Mouse (Mus musculus) T-helper 1 cell (primary cell): ENCODE measurements at regions not wholly inside any gene's neighbourhood (a gene's known extent, or its start where the extent isn't known, plus 50 kb on each side); places are given as distances from the start of the nearest gene placed in this dataset.
"Not testable (repeated sequence)": the region's sequence is repeated elsewhere in the genome, so short reads cannot be mapped to it uniquely, and the experiment has no call there.

Source experiments
- in situ Hi-C: fragments of 300-600 bp; cut with MboI, MseI; formaldehyde crosslinking; loops from one replicate; pipeline ENCODE4 v1.15.1; 2025; ENCODE audit warnings: high pct_unique_total_duplicates

DNA sequence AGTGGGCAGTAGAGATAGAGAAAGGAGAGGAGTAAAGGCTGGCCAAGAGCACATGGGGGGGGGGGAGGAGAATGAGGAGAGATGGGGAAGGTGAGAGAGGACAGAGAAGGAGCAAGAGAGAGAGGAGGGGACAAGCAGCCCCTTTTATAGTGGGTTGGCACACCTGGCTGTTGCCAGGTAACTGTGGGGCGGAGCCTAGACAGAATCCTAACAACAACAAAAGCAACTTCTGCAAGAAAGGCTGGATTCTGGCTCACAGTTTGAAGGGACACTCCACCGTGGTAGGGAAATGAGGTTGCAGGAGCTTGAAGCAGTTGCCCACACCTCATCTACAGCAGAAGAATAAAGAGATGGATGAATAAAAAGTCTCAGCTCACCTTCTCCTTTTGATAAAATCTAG is 115.1 kb upstream of the Rhobtb1 start:
- in situ Hi-C loops = no loop called here

DNA sequence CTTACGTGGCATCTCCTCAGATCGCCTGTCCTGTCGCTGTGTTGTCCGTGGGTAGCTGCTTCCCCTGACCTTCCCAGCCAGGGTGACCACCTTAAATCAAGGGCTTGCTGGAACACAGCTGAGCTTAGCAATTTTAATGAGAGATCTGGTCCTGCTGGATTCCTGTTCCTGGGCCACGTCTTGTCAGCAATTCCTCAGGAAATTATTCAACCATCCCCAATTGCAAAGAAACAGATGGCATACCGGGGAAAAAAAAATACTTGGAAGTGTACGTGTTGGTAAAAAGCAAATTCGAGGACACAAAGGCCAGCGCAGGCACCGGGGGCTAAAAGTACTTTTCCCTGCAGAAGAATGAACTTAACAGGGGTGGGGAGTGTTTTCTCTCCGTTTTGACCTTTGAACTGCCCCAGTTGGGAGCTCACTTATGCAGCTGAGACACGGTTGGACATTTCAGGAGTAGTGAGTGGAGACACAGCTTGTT is 107.0 kb upstream of the Rhobtb1 start:
- in situ Hi-C loops = no loop called here

DNA sequence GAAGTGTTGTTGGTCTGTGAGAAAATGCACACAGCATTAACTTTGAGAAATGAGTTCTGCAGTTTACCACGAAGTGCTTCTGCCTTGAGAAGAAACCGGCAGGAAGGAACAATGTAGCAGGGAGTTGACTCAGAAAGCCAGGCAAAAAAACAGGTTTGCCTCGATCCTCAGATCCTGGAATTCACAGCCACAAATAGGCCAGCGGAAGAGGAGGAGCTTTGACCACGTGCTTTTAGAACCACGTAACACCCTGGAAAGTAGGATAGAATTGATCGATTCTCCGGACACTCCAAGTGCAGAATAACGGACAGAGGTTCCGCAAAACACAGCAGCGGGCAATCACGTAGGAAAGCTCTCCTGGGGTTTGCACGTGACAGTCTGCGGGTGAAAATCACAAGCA is 106.0 kb upstream of the Rhobtb1 start:
- in situ Hi-C loops = no loop called here

DNA sequence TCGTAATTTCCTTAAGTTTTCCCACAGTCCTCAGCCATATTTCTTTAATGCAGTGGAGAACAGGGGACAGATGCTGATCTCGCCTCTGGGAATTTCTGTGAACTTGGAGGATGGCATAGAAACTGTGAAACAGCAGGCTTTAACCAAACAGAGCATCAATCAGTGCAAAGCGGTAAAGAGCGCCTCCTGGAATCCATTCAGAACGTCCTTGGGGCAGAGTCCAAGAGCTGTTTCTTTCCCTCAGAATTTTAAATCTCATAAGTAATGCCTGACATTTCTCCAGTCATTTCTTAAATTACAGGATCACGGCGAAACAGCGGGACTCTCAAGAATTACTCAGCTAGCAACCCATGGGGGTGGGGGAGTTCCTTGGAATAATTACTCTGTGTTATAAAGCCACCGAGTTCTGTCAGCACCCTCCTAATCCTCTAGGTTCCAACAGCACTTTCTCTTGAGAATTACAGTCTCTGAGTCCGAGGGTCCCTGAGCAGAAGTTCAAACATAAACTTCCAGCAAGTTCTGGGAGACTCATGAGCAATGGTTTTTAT is 105.2 kb upstream of the Rhobtb1 start:
- in situ Hi-C loops = no loop called here

DNA sequence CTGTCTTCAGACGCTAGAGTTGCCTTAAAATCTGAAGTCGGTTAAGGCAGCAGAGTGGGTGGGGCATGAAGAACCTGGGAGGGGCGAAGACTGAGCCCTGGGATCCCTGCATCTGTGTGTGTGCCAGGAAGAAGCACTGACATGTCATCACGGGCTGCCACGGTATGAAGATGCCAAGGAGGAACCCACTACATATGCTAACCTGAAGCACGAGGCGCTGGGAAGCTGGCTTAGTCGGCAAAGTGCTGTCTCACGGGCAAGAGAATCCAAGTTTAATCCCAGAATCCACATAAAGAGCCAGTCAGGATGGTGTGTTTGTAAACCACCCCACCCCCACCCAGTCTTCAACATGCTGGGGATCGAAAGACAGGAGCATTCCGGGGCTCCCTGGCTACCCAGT is 73.2 kb upstream of the Rhobtb1 start:
- in situ Hi-C loops = no loop called here

DNA sequence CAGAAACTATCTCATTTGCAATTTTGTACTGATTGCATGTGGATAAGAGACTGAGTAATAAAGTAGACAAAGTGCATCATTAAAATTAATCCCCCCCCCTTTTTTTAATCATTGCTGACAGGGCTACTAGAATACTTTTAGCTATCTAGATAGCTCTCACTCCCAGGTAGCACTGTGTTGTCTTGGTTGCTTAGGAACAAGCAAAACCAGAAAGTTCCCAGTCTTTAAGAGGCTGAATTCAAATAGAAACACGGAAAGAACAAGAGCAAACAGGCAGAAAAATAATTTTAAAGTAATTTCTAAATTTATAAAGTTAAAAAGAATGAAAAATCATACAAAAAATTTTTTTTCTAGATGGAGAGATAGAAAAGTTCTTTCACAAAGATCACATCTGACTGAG is 65.0 kb upstream of the Rhobtb1 start:
- in situ Hi-C loops = no loop called here

DNA sequence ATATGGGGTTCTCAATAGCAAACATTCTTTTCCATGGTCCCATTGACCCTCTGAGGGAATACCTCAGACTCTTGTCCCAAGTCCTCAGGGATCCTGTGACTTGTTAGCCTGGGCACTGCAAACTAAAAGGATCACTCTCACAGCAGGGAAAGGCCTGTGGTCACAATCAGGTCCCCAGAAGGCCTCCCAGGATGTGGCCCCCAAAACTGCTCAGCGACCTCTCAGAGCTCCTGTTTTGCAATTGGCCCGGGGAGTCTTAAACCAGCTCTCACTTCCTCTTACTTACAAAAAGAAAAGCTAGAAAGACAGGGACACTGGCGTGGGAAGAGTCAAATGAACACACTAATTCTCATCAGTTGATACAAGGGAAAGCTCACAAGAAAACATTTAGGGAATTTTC is 59.4 kb upstream of the Rhobtb1 start:
- in situ Hi-C loops = no loop called here

DNA sequence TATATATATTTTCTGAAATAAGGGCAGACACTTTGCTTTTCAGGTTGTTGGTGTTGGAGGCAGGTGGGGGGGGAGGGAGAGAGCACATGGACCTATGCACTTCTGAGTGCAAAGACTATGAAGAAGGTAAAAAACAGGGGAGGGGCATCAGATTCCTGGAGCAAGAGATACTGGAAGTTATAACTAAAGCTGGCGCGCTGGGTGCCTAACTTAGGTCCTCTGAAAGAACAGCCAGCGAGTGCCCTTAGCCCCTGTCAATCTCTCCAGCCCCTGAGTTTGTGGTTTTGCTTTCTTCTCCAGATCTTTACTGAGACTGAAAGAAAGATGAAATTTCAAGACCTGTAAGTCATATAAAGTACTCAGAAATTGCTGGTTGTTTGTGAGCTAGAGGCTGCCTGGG is 51.2 kb upstream of the Rhobtb1 start:
- in situ Hi-C loops = no loop called here

DNA sequence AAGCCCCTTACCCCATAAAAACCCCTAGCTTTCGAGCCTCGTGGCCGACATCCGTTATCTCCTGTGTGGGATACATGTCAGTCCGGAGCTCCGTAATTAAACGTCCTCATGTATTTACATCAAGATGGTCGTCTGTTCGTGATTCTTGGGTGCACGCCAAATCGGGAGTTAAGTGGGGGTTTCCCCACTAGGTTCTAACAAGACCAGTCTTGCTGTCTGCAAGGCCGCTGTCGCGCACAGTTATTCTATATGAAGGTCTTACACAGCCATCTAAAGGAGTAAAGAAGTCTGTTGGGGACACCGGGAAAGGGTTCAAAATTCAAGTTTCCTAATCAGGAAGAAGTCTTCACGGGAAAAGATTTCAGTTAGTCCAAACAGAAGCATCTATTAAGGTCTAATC is 50.5 kb upstream of the Rhobtb1 start:
- in situ Hi-C loops = not testable (repeated sequence)
